Mouse (Mus musculus) megakaryocyte progenitor cell, adult 5-6 weeks (primary cell): ENCODE results near the gene Tppp3. TPM values are rescaled to one million over a fixed set of nuclear protein-coding genes. Genes with fewer than 3 reads are reported as not detected.

Source experiments
- ATAC-seq: replicated peaks from 2 replicates; pipeline ENCODE4 v1.8.0; 2016; ENCODE audit warnings: mild to moderate bottlenecking, moderate TSS enrichment, inconsistent platforms; ENCODE audit not compliant: poor library complexity
- total RNA-seq, 2 experiments: library from RNA; stranded (forward) in 1 of 2; stranded (reverse) in 1 of 2; fragments of 157-497, 149-512 nt in 1 of 2; fragments of 200-1000 nt in 1 of 2; gene quantifications; 2 replicates each; pipeline versions ENCODE4 v1.2.3 to v1.2.4; 2015 to 2017

Tppp3 gene
- total RNA-seq, 2 experiments from 2014 or later: 0.27 to 2.4 TPM

DNA sequence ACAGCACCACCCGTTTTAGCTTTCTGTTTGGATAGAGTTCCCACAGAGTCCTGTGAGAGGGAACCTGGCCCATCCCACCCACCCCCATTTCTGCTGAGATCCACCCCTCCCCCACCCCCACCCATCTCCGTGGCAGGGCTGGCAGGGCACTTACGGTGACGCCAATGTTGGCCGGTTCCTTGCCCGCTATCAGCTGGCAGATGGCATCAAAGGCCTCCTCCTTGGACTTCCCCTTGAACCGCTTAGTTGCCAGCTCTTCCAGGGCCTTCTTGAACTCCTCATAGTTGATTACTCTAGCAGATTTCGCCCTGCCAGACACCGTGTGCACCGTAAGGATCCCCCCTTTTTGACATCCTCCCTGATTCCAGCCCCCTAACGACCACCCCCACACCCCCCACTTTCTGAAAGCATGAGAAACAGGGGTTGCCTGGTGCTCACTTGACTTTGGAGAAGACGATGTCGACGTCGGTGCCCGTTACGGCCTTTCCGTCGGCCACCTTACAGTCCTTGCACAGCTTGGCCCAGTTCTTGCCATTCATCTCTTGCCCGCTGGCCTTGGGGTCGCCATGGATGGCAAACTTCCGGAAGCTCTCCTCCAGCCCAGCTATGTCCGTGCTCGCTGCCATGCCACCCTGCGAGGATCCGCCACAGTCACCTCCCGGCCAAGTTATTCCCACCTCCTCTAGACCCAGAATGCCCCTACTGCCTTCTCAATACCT lies 3.2 kb downstream of the Tppp3 start:
- no peak for ATAC-seq

DNA sequence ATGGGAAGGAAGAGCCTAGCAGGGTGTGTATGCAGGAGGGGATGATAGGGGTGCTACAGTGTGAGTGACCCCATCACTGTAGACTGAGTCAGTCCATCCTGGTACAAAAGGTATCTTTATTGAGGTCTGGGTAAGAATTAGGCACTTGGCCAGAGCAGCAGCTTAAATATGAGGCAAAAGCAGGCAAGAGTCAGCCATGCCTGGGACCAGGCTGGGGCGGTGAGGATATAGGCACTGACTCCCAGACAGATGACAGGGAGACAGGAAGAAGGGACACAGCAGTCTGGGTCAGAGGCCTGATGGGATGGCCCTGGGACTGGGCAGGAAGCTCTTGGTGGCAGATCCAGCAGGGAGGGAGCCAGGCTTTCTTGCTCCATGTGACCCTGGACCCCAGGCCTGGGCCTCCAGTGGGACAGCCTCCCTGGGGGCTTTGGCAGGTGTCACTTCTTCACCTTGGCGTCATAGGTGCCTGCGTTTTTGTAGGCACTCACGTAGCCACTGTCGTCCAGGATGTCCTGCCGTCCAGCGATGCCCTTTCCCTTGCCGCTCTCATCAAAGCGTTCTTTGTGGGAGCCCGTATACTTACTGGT lies 3.8 kb downstream of the Tppp3 start:
- ATAC-seq: no peak

DNA sequence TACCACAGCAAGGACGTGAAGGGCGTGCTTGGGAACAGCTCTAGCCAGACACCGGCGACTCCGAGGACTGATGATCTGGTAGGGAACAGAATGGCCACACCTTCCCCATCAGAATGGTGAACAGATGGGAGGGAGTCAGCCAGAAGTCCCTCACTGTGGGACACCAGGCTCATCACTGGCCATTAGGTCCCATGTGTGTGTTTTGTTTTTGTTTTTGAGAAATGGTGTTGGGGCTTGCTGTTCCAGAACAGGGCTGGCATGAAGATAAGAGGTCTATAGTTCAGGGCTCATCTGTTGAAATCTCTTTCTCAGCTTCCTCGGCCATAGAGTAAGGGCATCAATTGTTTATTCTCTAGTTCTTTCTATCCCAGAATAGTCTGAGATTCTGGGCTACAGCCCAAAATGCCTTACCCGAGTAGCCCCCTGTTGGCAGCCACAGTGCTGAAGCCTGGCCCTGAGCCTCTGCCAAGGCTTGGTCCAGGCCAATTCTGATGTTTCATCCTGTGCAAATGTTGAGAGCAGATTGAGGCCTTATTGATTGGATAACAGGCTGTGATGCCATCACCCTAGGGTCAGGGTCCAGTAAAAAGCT lies 4.5 kb downstream of the Tppp3 start:
- ATAC-seq: no peak

DNA sequence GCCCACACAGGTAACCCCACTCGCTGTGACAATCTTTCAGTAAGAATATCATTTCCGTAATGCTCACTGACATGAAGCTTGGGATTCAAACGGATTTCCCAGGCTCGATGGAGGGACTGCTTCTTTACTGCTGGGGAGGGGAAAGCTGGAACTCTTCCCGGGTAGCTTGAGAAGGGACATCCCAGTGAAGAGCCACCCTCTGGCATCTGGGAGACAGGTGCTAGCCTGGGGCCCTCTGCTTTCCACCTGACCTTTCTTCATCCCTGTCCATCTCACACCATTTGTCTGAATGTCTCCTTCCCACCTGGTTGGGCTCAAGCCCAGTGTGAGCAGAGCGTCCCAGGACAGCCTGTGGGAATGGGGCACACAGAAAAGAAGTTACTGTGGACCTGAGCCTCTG lies 5.1 kb downstream of the Tppp3 start:
- no peak for ATAC-seq

DNA sequence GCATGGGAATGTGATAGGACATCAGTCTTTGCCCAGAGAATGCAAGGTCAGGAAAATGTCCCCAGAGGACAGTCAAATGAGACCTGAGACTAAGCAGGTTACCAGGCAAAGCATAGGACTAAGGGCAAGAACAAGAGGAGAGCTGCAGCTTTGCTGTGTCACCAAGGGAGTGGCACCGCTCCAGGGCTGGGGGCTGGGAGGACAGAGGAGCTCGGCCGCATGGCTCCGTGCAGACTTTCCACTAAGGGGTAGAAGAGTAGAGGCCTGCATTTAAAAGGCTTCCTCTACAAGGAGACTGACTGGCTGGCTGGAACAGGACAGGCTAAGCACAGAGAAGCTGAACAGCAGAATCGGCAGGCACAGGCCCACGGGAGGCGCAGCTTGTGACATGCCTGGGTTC lies 6.7 kb downstream of the Tppp3 start:
- peak; percentile 74 for ATAC-seq

DNA sequence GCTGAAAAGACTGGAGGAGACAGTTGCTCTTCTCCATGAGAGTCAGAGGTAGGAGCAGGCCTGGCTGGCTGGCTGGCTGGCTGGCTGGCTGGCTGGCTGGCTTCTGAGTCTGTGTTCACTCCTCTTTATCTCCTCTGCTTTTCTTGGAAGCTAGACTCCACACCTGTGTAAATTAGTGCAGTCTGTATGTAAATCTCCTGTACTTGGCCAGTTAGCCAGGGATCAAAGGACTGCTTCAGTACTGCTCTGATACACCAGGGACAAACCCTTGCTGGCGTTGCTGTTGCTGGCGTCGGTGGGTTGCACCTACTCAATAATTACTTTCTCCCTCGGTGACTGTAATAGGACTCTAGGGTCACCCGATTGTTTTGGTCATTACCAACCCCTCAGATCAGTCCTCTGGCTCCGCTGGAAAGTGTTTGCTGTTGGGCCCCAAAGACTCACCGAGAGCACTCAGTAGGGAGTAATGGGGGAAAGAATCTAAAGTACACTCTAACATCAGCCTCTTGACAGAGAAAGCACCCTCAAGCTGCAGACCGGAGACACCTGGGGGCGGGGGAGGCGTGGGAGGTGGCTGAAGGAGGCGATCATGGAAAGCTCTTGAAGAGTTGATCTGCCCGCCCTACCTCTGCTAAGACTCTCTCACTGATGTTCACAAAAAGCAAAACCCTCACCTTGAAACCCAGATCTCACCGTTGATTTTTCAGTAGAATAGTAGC lies 10.1 kb downstream of the Tppp3 start:
- no peak for ATAC-seq

DNA sequence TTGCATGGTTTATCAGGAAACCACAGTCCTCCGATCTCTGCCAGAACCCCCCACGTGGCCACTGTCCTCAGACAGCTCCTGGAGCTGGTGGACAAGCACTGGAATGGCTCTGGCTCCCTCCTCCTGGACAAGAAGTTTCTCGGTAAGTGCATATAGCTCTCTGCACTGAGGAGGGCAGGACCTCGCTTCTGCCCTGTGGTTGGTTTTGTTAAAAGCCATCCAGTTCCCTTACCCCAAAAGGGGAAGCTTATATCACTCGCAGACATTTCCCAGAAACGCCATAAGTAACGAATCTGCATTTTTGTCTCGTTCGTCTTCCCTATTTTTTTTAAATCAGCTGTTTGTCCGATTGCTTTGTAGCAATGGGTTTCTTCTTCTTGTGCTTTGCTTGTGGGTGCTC lies 16.1 kb downstream of the Tppp3 start:
- ATAC-seq: peak; percentile 74

DNA sequence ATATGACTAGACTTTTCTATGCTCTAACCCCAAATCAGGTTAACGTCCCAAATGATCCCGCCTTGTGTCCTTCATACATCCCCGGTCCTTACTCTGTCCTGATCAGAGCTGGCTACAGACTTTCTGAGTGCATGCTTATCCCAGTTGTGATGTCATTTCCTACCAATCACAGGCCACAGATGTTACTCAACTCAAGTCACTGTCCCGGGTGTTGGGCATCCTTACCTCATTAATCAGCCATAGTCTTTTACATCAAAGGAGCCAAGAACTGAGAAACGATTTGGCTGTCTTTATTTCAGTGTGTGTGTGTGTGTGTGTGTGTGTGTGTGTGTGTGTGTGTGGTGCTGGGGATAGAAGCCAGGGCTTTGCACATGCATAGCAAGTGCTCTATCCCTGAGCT lies 17.2 kb downstream of the Tppp3 start:
- ATAC-seq: peak; percentile 50; the same call in 1 of the 2 replicates

DNA sequence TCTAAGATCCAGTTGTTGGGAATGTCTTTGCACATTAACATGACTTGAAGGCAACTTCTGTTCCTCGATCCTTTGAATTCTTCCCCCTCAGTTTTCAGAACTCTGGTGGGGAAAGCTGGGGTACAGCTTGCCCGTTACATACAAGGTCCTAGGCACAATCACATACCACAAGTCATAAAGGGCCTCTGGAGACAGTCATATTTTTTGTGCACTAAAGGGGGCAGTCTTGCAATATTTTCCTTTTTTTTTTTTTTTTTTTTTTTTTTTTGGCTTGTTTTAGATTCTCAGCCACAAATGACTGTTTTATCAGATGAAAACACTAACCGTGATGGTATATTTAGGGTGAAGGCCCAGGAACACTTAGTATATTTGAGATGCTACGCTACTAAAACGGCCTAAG lies 18.0 kb downstream of the Tppp3 start:
- ATAC-seq: peak; percentile 54

DNA sequence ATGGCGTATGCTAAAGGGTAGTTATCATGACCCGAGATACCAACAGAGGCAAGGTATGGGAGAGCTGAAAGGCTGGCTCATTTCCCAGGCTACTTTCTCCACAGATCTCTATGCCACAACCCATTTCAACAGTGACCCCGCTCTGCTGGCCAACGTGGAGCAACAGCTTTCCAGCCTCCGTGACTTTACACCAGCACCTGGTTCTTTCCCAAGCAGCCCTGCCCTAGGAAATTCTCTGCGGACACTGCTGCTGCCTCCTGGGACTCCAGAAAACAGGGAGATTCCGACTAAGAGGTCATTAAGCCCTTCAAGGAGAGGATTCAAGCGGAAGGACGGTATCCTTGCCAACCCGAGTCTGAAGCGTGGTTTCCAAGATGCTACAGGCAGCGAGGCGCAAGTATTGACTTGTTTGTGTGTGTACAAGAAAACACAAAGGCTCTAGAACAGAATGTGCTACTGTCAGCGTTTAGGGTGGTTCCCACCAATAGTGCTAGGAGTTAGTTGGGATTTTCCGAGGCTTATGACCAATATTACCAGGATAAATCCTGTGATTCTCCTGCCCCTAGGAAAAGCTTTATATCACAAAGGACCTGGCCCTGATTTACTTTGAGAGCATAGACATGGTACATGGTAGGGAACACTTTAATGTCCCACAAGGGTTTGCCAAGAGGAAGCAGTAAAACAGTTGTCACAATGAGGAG lies 19.3 kb downstream of the Tppp3 start:
- no peak for ATAC-seq

DNA sequence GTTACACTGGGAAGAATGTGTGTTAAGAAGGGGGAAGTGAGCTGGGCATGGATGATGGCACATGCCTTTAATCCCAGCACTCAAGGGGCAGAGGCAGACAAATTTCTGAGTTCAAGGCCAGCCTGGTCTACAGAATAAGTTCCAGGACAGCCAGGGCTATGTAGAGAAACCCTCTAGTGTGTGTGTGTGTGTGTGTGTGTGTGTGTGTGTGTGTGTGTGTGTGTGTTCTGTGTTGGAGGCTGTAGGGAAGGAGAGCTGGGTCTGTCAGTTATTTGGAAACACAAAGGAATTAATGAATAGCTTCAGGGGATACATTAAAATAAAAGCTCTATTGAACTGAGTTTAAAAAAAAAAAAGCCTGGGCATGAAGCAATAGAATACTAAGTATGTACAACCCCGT lies 20.3 kb downstream of the Tppp3 start:
- ATAC-seq: no peak

DNA sequence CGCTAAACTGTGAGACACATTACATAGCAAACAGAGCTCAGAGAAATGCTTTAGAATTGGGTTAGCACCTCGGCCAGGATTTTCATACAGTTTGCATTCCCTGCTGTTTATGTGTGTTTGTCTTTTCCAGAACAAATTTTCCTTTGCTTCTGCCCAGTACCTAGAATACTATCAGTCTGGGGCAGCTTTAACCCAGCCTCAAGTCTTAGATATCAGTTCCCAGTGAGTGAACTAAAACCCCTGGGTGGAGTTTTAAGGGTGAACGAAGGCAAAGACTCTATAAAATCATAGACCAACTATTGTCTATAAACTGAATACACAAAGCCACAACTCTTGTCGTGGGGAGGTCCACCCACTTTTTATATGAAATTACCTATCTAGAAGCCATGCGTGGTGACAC lies 22.7 kb downstream of the Tppp3 start:
- ATAC-seq: peak; percentile 31

DNA sequence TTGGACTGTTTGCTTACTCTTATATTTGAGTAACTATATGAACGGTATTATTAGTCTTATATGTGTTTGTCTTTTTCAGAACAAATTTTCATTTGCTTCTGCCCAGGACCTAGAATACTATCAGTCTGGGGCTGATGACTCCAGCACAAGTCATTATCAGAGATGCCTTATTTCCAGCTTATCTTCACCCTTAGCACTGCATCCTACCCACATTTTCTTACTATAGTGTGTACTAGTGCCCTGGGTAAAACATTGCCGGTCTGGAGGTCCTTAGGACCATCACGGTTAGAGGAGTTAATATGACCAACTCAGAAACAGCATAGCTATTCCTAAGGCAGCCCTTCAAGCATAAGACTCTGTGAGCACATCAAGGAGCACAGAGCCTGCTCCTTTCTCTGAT lies 23.1 kb downstream of the Tppp3 start:
- ATAC-seq: peak; percentile 68

DNA sequence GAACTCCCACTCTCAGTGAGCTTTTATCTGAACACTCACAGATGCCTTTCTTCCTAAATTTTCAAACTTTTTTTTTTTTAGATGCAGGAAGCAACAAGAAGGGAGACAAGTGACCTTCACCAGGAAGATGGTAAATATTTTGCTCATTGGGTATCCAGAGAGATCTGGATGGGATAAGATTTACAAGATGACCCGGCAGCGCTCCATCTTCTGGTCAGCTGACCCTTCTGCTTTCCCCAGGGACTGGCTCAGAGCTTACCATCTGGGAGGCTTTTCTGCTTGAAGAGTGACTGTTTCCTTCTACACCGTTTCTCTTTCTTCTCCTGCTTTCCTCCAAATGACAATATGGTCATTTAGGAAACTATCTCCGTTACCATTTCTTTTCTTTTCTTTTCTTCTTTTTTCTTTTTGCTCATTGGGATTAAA lies 25.2 kb downstream of the Tppp3 start:
- ATAC-seq: no peak

DNA sequence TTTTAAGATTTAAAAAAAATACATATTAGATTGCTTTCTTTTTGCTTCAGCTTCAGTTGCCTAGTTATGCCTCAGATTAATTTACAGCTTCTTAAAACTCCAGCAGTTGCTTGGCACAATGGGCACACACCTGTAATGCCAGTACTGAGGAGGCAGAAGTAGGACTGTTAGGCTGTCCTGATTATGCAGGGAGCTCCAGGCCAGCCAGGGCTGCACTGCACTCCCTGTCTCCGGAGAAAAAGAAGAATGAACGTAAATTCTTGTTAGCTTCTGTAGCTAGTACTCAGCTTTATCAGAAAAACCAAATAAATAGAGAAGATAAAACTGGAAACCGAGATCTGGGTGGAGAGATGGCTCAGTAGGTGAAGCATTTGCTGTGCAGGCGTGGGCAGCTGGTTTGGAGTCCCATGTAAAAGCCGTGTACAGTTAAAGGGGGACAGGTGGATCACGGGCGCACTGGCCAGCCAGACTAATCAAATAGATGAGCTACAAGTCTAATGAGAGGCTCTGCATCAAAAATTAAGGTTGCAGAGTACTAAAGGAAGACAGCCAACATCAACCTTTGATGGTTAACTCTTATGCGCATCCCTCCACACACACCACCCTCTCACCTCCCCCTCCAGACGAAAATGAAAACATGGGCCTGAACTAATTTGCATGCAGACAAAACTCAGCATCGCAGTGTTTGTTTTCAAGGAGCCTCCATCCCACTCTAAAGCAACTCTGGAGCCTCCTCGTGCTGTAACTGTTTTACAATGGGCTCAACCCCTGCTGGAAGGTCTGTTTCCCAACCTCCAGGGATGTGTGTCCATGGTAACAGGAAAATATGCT lies 25.8 kb downstream of the Tppp3 start:
- ATAC-seq: no peak

DNA sequence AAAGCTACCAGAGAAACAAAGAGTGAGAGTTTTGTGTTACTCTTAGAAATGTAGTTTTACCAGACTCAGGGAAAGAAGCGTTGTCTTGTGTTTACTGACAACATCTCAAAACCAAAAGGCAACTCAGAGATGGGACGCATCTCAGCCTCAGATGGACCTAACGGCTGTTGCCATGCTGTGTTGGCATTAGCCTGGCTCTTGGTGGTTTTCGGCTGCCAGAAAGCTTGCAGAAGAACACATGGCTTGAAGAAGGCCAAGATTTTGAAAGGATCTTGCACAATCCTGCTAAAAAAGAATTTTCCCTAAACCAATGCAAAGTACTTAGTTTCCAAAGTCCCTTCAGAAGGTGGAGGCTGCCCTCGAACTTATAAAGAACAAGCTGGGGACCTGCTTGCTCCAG lies 28.7 kb downstream of the Tppp3 start:
- ATAC-seq: no peak

DNA sequence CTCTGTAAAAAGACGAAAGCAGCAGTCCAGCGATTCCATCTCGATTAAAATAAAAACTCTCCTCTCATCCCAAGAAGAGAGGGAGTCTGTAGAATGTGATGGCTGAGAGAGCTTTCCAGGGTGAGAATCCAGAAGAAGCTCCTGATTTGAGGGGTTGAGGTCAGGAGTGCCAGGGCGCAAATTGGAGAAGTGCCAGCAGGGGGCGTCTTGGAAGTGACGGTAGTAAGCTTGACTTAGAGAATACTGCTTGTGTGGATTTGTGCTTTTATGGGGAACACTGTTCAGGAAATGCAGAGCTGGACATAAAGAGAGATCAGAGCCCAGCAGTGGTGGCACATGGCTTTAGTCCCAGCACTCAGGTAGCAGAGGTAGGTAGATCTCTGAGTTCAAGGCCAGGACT lies 29.9 kb downstream of the Tppp3 start:
- ATAC-seq: peak; percentile 58

DNA sequence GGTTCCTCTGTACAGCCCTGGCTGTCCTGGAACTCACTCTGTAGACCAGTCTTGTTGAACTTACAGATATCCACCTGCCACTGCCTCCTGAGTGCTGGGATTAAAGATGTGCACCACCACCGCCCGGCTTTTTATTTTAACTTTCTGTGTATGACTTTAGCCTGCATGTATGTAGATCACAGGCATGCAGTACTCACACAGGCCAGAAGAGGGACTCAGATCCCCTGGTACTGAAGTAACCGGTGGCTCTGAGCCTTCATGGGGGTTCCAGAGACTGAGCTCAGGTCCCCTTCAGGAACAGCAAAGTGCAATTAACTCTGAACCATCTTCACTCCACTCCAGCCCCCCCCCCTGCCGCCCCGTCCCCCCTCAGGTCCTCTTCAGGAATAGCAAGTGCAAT lies 32.5 kb downstream of the Tppp3 start:
- ATAC-seq: peak; percentile 88

DNA sequence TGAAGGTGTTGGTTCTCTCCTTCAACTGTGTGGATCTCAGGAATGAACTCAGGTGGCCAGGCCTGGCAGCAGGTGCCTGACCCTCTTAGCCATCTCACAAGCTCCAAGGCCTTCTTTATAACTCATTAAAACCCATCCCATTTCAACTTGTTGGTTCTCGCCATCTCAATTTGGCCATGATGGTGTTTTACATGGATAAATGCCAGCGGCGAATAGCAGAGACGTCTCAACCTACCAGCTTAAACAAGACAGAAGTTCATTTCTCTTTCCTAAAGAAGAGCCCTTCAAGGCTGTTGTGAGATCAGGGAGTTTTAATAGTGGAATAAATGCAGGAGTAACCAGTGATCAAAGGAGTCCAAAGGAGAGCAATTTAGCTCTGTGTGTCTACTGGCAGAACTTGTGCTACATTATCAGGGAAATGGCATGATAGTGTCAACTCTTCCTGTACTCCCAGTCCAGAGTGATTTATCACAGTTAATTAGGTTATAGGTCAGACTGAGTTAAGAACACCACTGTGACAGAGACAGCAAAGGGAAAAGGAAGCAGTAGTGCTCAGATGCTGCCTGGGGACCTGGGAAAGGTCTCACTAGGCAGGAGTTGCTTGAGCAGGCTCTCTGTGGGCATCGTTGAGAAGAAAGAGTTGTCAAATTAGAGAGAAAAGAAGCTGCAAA lies 34.1 kb downstream of the Tppp3 start:
- no peak for ATAC-seq

DNA sequence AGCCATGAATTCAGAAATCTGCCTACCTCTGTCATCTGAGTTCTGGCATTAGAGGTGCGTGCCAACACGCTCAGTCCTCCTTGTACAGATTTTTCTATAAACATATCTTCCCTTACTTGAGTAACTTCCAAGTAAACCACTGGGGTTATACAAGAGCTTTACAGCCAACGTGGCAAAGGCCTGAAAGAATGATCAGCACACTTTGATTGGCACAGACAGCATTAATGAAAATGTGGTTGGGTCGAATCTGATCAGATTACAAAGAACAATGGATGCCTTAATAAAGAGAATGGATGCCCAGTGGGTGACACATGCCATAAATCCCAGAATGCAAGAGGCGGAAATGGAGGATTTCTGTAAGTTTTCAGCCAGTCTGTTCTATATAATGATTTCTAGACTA lies 35.1 kb downstream of the Tppp3 start:
- no peak for ATAC-seq
